Mouse (Mus musculus) embryonic fibroblast, embryonic 13.5 days (primary cell): Measurements from ENCODE around the gene Fem1b.

ENCODE experiments used
- CTCF ChIP-seq: IDR thresholded peaks from 2 replicates; pipeline ENCODE4 v1.5.1; 2011; ENCODE audit warnings: mild to moderate bottlenecking, control low read depth, low read length, moderate library complexity, borderline replicate concordance; ENCODE audit not compliant: insufficient read depth
- POLR2A ChIP-seq: IDR thresholded peaks from 2 replicates; pipeline ENCODE4 v1.6.1; 2011; ENCODE audit warnings: low read depth, mild to moderate bottlenecking, control low read depth, low read length, moderate library complexity

DNA sequence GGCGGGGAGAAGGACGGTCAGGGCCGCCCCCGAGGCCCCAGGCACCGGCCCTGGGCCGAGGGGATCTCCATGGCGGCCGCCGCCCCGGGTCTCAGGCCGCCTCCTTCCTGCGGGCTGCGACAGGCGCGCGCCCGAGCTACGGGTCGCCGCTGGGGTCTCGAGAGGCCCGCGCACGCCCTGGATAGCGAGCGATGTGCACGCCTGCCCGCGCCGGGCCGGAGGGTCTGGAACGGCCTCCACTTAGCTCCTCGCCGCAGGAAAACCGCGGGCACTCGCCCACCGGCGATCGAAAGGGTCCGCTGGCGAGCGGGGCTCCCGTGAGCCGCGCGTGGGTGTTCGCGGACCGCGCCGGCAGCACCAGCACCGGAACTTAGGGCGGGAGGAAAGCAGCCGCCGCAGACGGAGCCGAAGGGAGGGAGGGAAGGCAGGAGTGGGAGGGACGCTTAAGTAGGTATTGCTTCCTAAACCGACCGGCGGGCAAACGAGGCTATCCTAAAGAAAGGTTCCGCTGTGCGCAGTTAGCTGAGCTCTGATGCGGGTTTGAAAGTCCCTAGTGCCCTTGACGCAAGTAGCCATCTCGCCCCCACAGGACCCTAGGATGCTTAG lies at the start of gene Fem1b:
- TF ChIP-seq CTCF (no peak), POLR2A (peak; percentile 96)
